In genomic region chr2:179442191-179442540, GRCm38 (mm10) we compare ENCODE assay signal across 7 mouse cellular contexts. TPM values are rescaled to one million over a fixed set of nuclear protein-coding genes. Genes with fewer than 3 reads are reported as not detected.
DNase-seq lines count a peak whose midpoint lies in the region; ATAC-seq lines count a peak whose summit lies in the region.

Gene Cdh4, plus strand, starts transcription at chr2:179442431.

- intact Hi-C loops in left cerebral cortex, postnatal 36 days (cut with DNase I) = loop anchor here (5.0 to 10.0 kb wide), 3 partner anchors 233 to 867 kb away; no protein-coding TSS in a partner anchor

- peak; percentile 92 for DNase-seq in brain, adult 2 months (ENCODE audit: low read depth, low spot score)
- DNase-seq in embryo, embryonic 11.5 days (ENCODE audit: low read depth, low spot score) = peak; percentile 60
- DNase-seq in heart, adult 18-20 months = peak; percentile 77 to 82
- peak; percentile 69 for DNase-seq in kidney, adult 11 months
- peak in 1 of 2 experiments; percentile 81 for DNase-seq in left cerebral cortex, postnatal 36 days (ENCODE audit: low spot score in 2 of 2)
- DNase-seq in right cerebral cortex, postnatal 4 days = peak; percentile 61

- 0 out of 2 replicates have a peak, but pooled peaks have one; percentile 38 for ATAC-seq in megakaryocyte-erythroid progenitor cell, adult 5-6 weeks (replicated peaks; ENCODE audit: low FRiP score, low TSS enrichment, poor library complexity, severe bottlenecking)

RNA-seq across cellular contexts. Expression of gene Cdh4, which starts in this region (rescaled TPM):
- total RNA-seq in heart, adult 18-20 months (2021) = 1 to 10 TPM; 3.2 to 6.8 TPM
- total RNA-seq in left cerebral cortex, postnatal 36 days (2021) = 10 to 100 TPM; 19.0 to 31.0 TPM
- total RNA-seq in megakaryocyte-erythroid progenitor cell, adult 5-6 weeks (2014; fragmentation: Nextera tagmentation) = not detected in 2 replicates
- total RNA-seq in megakaryocyte-erythroid progenitor cell, adult 5-6 weeks (2017) = not detected in 2 replicates

Comparison
In these comparisons a context has a peak if more than half of its experiments do, and no peak if none do; other contexts are left out.
1. RNA of gene Cdh4 (total RNA-seq): 19.0 to 31.0 TPM in left cerebral cortex, postnatal 36 days and 3.2 to 6.8 TPM in heart, adult 18-20 months; not detected in megakaryocyte-erythroid progenitor cell, adult 5-6 weeks; every median in the first group is over 4 times any median in the second.
2. Peak in ATAC-seq in megakaryocyte-erythroid progenitor cell, adult 5-6 weeks; RNA of the gene not detected or under 1 TPM.